Mouse (Mus musculus) liver, postnatal 0 days (tissue): ENCODE measurements around the gene Srebf1.

Experiments
- CTCF ChIP-seq: sonication (generic); IDR thresholded peaks from 2 replicates; pipeline ENCODE4 v1.5.1; 2016; ENCODE audit warnings: antibody characterized with exemption, low read depth
- EP300 ChIP-seq: IDR thresholded peaks from 2 replicates; pipeline ENCODE4 v1.6.1; 2016; ENCODE audit warnings: antibody characterized with exemption, low read depth, mild to moderate bottlenecking

DNA sequence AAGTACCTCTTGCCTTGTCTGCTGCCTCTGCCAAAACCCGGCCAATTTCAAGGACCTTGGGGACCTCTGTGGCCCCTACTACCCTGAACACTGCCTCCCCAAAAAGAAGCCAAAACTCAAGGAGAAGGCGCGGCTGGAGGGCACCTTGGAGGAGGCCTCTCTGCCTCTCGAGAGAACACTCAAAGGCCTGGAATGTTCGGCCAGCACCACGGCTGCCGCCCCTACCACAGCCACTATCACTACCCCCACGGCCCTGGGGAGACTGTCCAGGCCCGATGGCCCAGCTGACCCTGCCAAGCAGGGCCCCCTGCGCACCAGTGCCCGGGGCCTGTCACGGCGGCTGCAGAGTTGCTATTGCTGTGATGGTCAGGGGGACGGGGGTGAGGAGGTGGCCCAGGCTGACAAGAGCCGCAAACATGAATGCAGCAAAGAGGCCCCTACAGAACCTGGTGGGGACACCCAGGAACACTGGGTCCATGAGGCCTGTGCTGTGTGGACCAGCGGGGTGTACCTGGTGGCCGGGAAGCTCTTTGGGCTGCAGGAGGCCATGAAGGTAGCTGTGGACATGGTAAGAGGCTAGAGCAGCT lies 32.2 kb downstream of the Srebf1 start:
- TF ChIP-seq CTCF (no peak), EP300 (no peak)
